Mouse (Mus musculus): Measurements from ENCODE around the gene Tex30. TPM values are rescaled to one million over a fixed set of nuclear protein-coding genes. Genes with fewer than 3 reads are reported as not detected.

Gene Tex30
- polyA plus RNA-seq, 1 experiment from 2014 or later, result 36.9 TPM

GRCm38 (mm10) chr1:44102939-44103338, 698 bp upstream of the Tex30 start:
- TF ChIP-seq EP300 (IDR thresholded peaks at IDR 0.05; ENCODE audit: low read depth) (no peak), CTCF (IDR thresholded peaks at IDR 0.05; ENCODE audit: low read depth) (no peak)
- no peaks in the 10 kb centered on the region for H3K9me3 ChIP-seq (ENCODE audit: low read length)
- WGBS (ENCODE audit: insufficient replicate concordance), result 10% methylated on average over 5 of the region's 5 CpGs
- no peak overlapping the region for H3K9ac ChIP-seq (replicated peaks)
- peak overlapping the region; percentile 73 for H3K4me2 ChIP-seq (ENCODE audit: low read depth, low read length)
- H3K4me3 ChIP-seq (ENCODE audit: low read depth, low read length), result peak overlapping the region; percentile 59
- H3K4me1 ChIP-seq (ENCODE audit: insufficient read depth), result peaks cover 4% of the 10 kb centered on the region
- H3K36me3 ChIP-seq (replicated peaks; ENCODE audit: insufficient read depth, low read length), result peaks cover 9% of the 10 kb centered on the region; the same call in 1 of the 2 replicates
- H3K27me3 ChIP-seq (ENCODE audit: insufficient read depth, low read length), result no peaks in the 10 kb centered on the region
- ATAC-seq (no peak), DNase-seq (no peak)
- H3K27ac ChIP-seq (ENCODE audit: low read depth), result no peak overlapping the region

- TF ChIP-seq EP300 (IDR thresholded peaks at IDR 0.05; ENCODE audit: low read depth), result no peak
- 0 out of 2 replicates have a peak, but pooled peaks have one; percentile 9 for TF ChIP-seq CTCF (IDR thresholded peaks at IDR 0.05; ENCODE audit: low read depth)
- Histone ChIP-seq H3K9me3 (ENCODE audit: low read length) (no peaks in the 10 kb centered on the region), H3K27ac (ENCODE audit: low read depth) (peak overlapping the region; percentile 85), H3K4me3 (ENCODE audit: low read depth, low read length) (peak overlapping the region; percentile 59), H3K4me2 (ENCODE audit: low read depth, low read length) (peak overlapping the region; percentile 73), H3K27me3 (ENCODE audit: insufficient read depth, low read length) (no peaks in the 10 kb centered on the region), H3K9ac (replicated peaks) (peak overlapping the region; percentile 66), H3K36me3 (replicated peaks; ENCODE audit: insufficient read depth, low read length) (peaks cover 5% of the 10 kb centered on the region; the same call in 1 of the 2 replicates), H3K4me1 (ENCODE audit: insufficient read depth) (peaks cover 4% of the 10 kb centered on the region)
- DNase-seq (peak; percentile 76), ATAC-seq (peak; percentile 80)
- WGBS (ENCODE audit: insufficient replicate concordance), result under 1% methylated on average over 54 of the region's 55 CpGs
These were observed 604 bp downstream of the Tex30 start for GRCm38 (mm10) chr1:44101448-44102225.

GRCm38 (mm10) chr1:44064625-44065024, 37.6 kb downstream of the Tex30 start:
- H3K27ac ChIP-seq (ENCODE audit: low read depth), result no peak overlapping the region
- H3K9ac ChIP-seq (replicated peaks), result no peak overlapping the region
- H3K36me3 ChIP-seq (replicated peaks; ENCODE audit: insufficient read depth, low read length), result no peaks in the 10 kb centered on the region
- no peaks in the 10 kb centered on the region for H3K4me1 ChIP-seq (ENCODE audit: insufficient read depth)
- H3K9me3 ChIP-seq (ENCODE audit: low read length), result no peaks in the 10 kb centered on the region
- H3K4me2 ChIP-seq (ENCODE audit: low read depth, low read length), result no peak overlapping the region
- no peak for TF ChIP-seq EP300 (IDR thresholded peaks at IDR 0.05; ENCODE audit: low read depth)
- peak; percentile 72 for TF ChIP-seq CTCF (IDR thresholded peaks at IDR 0.05; ENCODE audit: low read depth)
- WGBS (ENCODE audit: insufficient replicate concordance), result 0% methylated on average over 1 of the region's 1 CpGs
- H3K4me3 ChIP-seq (ENCODE audit: low read depth, low read length), result no peak overlapping the region
- no peak for ATAC-seq
- DNase-seq, result peak; percentile 60
- no peaks in the 10 kb centered on the region for H3K27me3 ChIP-seq (ENCODE audit: insufficient read depth, low read length)

- no peaks in the 10 kb centered on the region for H3K9me3 ChIP-seq (ENCODE audit: low read length)
- 92% methylated on average over 6 of the region's 6 CpGs for WGBS (ENCODE audit: insufficient replicate concordance)
- no peak overlapping the region for H3K27ac ChIP-seq (ENCODE audit: low read depth)
- H3K4me3 ChIP-seq (ENCODE audit: low read depth, low read length), result no peak overlapping the region
- H3K4me2 ChIP-seq (ENCODE audit: low read depth, low read length), result no peak overlapping the region
- no peak for DNase-seq
- no peaks in the 10 kb centered on the region for H3K4me1 ChIP-seq (ENCODE audit: insufficient read depth)
- H3K9ac ChIP-seq (replicated peaks), result no peak overlapping the region
- no peak for ATAC-seq
- no peaks in the 10 kb centered on the region for H3K27me3 ChIP-seq (ENCODE audit: insufficient read depth, low read length)
- H3K36me3 ChIP-seq (replicated peaks; ENCODE audit: insufficient read depth, low read length), result no peaks in the 10 kb centered on the region
- no peak for TF ChIP-seq EP300 (IDR thresholded peaks at IDR 0.05; ENCODE audit: low read depth)
- TF ChIP-seq CTCF (IDR thresholded peaks at IDR 0.05; ENCODE audit: low read depth), result no peak
These were observed 38.8 kb downstream of the Tex30 start for GRCm38 (mm10) chr1:44063439-44063838.

- H3K4me1 ChIP-seq (ENCODE audit: insufficient read depth), result no peaks in the 10 kb centered on the region
- H3K27ac ChIP-seq (ENCODE audit: low read depth), result no peak within 1 kb of the TSS
- ATAC-seq (no peak), DNase-seq (no peak)
- H3K27me3 ChIP-seq (ENCODE audit: insufficient read depth, low read length), result no peaks in the 10 kb centered on the region
- WGBS (ENCODE audit: insufficient replicate concordance), result 73% methylated on average over 2 of the region's 2 CpGs
- H3K9me3 ChIP-seq (ENCODE audit: low read length), result no peaks in the 10 kb centered on the region
- H3K4me2 ChIP-seq (ENCODE audit: low read depth, low read length), result no peak within 1 kb of the TSS
- no peak within 1 kb of the TSS for H3K9ac ChIP-seq (replicated peaks)
- H3K36me3 ChIP-seq (replicated peaks; ENCODE audit: insufficient read depth, low read length), result no peaks in the 10 kb centered on the region
- no peak within 1 kb of the TSS for H3K4me3 ChIP-seq (ENCODE audit: low read depth, low read length)
- no peak for TF ChIP-seq EP300 (IDR thresholded peaks at IDR 0.05; ENCODE audit: low read depth)
These were observed 40.4 kb downstream of the Tex30 start, which contains the start of gene Gm8251 for GRCm38 (mm10) chr1:44061836-44062235. Gene Gm8251, minus strand, starts transcription at chr1:44061936.

GRCm38 (mm10) chr1:44057805-44058204, 44.4 kb downstream of the Tex30 start:
- DNase-seq (no peak), ATAC-seq (no peak)
- Histone ChIP-seq H3K27ac (ENCODE audit: low read depth) (no peak overlapping the region), H3K4me2 (ENCODE audit: low read depth, low read length) (no peak overlapping the region), H3K4me1 (ENCODE audit: insufficient read depth) (no peaks in the 10 kb centered on the region), H3K4me3 (ENCODE audit: low read depth, low read length) (no peak overlapping the region), H3K36me3 (replicated peaks; ENCODE audit: insufficient read depth, low read length) (no peaks in the 10 kb centered on the region), H3K9ac (replicated peaks) (no peak overlapping the region), H3K27me3 (ENCODE audit: insufficient read depth, low read length) (no peaks in the 10 kb centered on the region), H3K9me3 (ENCODE audit: low read length) (no peaks in the 10 kb centered on the region)
- no peak for TF ChIP-seq CTCF (IDR thresholded peaks at IDR 0.05; ENCODE audit: low read depth)
- TF ChIP-seq EP300 (IDR thresholded peaks at IDR 0.05; ENCODE audit: low read depth), result no peak
- WGBS (ENCODE audit: insufficient replicate concordance), result 69% methylated on average over 3 of the region's 3 CpGs

Data from liver, postnatal 0 days (tissue).